Mouse (Mus musculus) megakaryocyte, embryonic 14.5 days (primary cell): ENCODE results near the gene Wrap73. TPM values are rescaled to one million over a fixed set of nuclear protein-coding genes. Genes with fewer than 3 reads are reported as not detected.
A peak's percentile ranks its signal among the peaks of the same experiment; 100 is the strongest.

Experiments used
- H3K27me3 ChIP-seq: replicated peaks from 2 replicates; pipeline ENCODE3; 2012; ENCODE audit warnings: inconsistent platforms
- H3K36me3 ChIP-seq: replicated peaks from 2 replicates; pipeline ENCODE3; 2012; ENCODE audit warnings: low read length, inconsistent platforms, mixed read lengths
- H3K4me1 ChIP-seq: 2 replicates; pipeline ENCODE4 v1.6.1; 2012; ENCODE audit warnings: inconsistent platforms
- H3K4me3 ChIP-seq: replicated peaks from 2 replicates; pipeline ENCODE3; 2012; ENCODE audit warnings: moderate library complexity, mild to moderate bottlenecking, inconsistent platforms
- H3K9me3 ChIP-seq: 2 replicates; pipeline ENCODE4 v1.6.1; 2012; ENCODE audit warnings: inconsistent platforms
- FLI1 ChIP-seq: IDR thresholded peaks from 2 replicates; pipeline ENCODE4 v1.6.1; 2012; ENCODE audit warnings: low read length, inconsistent platforms, mixed read lengths
- GATA1 ChIP-seq: IDR thresholded peaks from 3 replicates; pipeline ENCODE4 v1.6.1; 2012; ENCODE audit warnings: mixed read lengths, low read length, inconsistent platforms, borderline replicate concordance
- polyA plus RNA-seq: library from polyadenylated mRNA; stranded (reverse); fragments of >175 nt; gene quantifications from 2 replicates; pipeline ENCODE4 v1.2.3, GENCODE M21; 2012; ENCODE audit warnings: low replicate concordance; ENCODE audit not compliant: insufficient read depth

The Wrap73 gene
- polyA plus RNA-seq, 1 experiment, result 6.5 TPM

- Histone ChIP-seq H3K9me3 (no peaks in the 10 kb centered on the region), H3K36me3 (no peaks in the 10 kb centered on the region), H3K4me3 (no peak overlapping the region), H3K27me3 (peaks cover 54% of the 10 kb centered on the region), H3K4me1 (no peaks in the 10 kb centered on the region)
- TF ChIP-seq GATA1 (no peak), FLI1 (no peak)
These were observed 25.8 kb upstream of the Wrap73 start for GRCm38 (mm10) chr4:154116421-154116820.

DNA sequence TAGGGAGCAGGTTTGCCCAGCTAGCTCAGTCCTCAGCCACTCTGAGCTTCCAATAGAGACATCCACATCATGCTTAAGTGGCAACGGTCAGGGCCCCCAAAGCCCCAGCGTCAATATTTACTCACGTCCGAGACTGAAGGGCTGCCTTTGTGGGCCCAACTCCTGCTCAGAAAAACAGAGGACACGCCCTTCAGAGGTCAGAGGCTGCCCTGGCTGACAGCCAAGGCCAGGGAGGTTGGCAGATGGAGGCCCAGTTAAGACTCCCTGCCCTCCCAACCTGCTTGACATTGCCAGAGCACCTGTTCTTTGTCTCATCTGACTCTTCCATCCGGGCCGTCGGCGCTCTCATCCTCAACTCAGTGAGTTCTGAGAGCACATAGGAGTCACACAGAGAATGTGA lies 23.4 kb upstream of the Wrap73 start:
- Histone ChIP-seq H3K4me3 (no peak overlapping the region), H3K27me3 (peaks cover 60% of the 10 kb centered on the region), H3K36me3 (no peaks in the 10 kb centered on the region), H3K4me1 (no peaks in the 10 kb centered on the region), H3K9me3 (no peaks in the 10 kb centered on the region)
- no peak for TF ChIP-seq GATA1
- TF ChIP-seq FLI1, result no peak

DNA sequence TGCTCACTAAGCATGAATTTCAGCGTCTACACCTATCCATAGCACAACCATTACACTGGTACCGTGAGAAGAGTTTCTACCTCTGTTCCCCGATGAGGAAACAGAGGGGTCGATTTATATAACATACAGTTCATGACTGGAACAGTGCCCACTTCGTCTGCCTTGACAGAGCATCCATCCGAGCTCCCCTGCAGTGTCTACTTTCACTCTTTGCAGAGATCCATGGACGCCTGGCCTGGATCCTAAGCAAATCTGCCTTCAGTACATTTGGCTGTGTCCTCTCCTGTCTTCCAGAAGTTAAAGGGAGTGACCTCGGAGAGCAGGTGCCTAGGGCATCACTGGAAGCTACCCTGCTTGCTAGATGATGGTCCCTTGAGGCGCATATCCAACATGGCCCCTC lies 23.0 kb upstream of the Wrap73 start:
- TF ChIP-seq FLI1, result no peak
- no peak for TF ChIP-seq GATA1
- H3K4me1 ChIP-seq, result no peaks in the 10 kb centered on the region
- H3K9me3 ChIP-seq, result no peaks in the 10 kb centered on the region
- no peaks in the 10 kb centered on the region for H3K36me3 ChIP-seq
- H3K27me3 ChIP-seq, result peaks cover 60% of the 10 kb centered on the region
- H3K4me3 ChIP-seq, result no peak overlapping the region

GRCm38 (mm10) chr4:154121800-154122199 lies 20.4 kb upstream of the Wrap73 start:
- Histone ChIP-seq H3K9me3 (no peaks in the 10 kb centered on the region), H3K4me1 (no peaks in the 10 kb centered on the region; the same call in 1 of the 2 replicates)

DNA sequence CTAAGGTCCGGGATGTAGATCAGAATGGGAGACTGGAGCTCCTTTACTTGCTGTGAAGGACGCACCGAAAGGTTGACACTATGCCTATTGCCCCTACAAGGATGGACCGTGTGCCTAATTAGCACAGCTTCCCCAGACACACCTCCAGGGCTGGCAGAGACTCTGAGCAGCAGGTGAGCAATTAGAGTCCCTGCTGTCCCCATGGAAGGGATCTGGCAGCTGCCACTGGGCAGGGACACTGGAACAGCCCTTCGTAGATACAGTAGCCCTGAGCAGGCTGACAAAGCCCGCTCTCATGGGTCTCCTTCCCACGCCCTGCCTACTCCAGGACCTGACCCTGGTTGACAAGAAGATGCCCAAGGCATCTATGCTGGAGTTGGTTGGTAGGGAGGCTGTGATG lies 19.8 kb upstream of the Wrap73 start:
- no peaks in the 10 kb centered on the region for H3K9me3 ChIP-seq
- no peak overlapping the region for H3K4me3 ChIP-seq
- no peak for TF ChIP-seq FLI1
- TF ChIP-seq GATA1, result no peak
- no peaks in the 10 kb centered on the region; the same call in 1 of the 2 replicates for H3K4me1 ChIP-seq
- peaks cover 61% of the 10 kb centered on the region for H3K27me3 ChIP-seq
- no peaks in the 10 kb centered on the region for H3K36me3 ChIP-seq

More at GRCm38 (mm10) chr4:154121800-154122199, 20.4 kb upstream of the Wrap73 start:
- Histone ChIP-seq H3K27me3 (peaks cover 59% of the 10 kb centered on the region), H3K36me3 (no peaks in the 10 kb centered on the region), H3K4me3 (no peak overlapping the region)
- TF ChIP-seq FLI1, result no peak
- TF ChIP-seq GATA1, result no peak

- Histone ChIP-seq H3K4me3 (no peak overlapping the region), H3K27me3 (peaks cover 59% of the 10 kb centered on the region), H3K36me3 (no peaks in the 10 kb centered on the region), H3K4me1 (no peaks in the 10 kb centered on the region; the same call in 1 of the 2 replicates), H3K9me3 (no peaks in the 10 kb centered on the region)
- no peak for TF ChIP-seq GATA1
- TF ChIP-seq FLI1, result no peak
These were observed 18.6 kb upstream of the Wrap73 start for GRCm38 (mm10) chr4:154123553-154123952.

DNA sequence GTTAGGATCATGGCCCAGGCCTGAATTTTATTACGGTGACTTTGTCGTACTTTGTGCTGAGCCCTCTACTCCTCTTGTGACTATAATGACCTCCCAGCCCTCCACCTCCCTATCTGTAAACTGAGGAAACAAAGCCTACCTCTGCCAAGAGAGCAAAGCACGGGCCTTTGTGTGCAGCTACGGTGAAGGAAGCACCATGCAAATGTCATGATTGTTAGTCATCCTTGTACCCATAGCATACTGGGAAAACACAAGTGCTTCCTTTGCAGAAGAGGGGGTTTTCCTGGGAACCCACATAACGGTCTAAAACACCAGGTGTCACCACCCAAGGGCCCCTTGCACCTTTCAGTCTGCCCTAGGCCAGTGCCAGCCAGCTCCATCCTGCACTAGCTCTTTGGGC lies 17.0 kb upstream of the Wrap73 start:
- Histone ChIP-seq H3K4me1 (peaks cover 5% of the 10 kb centered on the region; the same call in 1 of the 2 replicates), H3K9me3 (no peaks in the 10 kb centered on the region), H3K27me3 (peaks cover 53% of the 10 kb centered on the region), H3K36me3 (no peaks in the 10 kb centered on the region), H3K4me3 (no peak overlapping the region)
- TF ChIP-seq GATA1 (no peak), FLI1 (no peak)

DNA sequence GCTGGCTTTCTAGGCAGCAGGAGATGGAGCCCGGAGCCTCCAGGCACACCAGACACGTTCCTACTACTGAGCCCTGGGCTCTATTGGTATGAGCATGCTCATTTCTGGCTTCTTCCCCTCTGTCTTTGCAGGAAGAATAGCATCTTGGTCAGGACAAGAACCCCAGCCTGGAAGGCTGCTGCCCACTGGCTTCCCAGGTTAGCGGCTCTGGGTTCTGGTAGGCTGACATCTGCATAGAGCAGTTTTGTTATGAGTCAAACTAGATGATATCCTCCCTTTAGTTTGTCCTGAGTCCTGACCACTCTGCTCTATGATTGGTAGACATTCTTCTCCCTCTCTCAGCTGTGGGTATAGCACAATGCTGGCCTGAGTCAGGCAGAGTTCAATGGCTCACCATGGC lies 14.9 kb upstream of the Wrap73 start:
- Histone ChIP-seq H3K4me1 (peaks cover 5% of the 10 kb centered on the region; the same call in 1 of the 2 replicates), H3K9me3 (no peaks in the 10 kb centered on the region), H3K27me3 (peaks cover 56% of the 10 kb centered on the region), H3K4me3 (no peak overlapping the region), H3K36me3 (no peaks in the 10 kb centered on the region)
- TF ChIP-seq GATA1 (no peak), FLI1 (no peak)

- H3K36me3 ChIP-seq, result no peaks in the 10 kb centered on the region
- H3K4me1 ChIP-seq, result peaks cover 5% of the 10 kb centered on the region; the same call in 1 of the 2 replicates
- TF ChIP-seq FLI1 (no peak), GATA1 (no peak)
- peaks cover 62% of the 10 kb centered on the region for H3K27me3 ChIP-seq
- no peak overlapping the region for H3K4me3 ChIP-seq
- no peaks in the 10 kb centered on the region for H3K9me3 ChIP-seq
These were observed 12.2 kb upstream of the Wrap73 start for GRCm38 (mm10) chr4:154129950-154130349.

GRCm38 (mm10) chr4:154131894-154132293 lies 10.3 kb upstream of the Wrap73 start:
- Histone ChIP-seq H3K4me1 (peaks cover 5% of the 10 kb centered on the region; the same call in 1 of the 2 replicates), H3K36me3 (no peaks in the 10 kb centered on the region), H3K27me3 (peaks cover 64% of the 10 kb centered on the region), H3K4me3 (no peak overlapping the region), H3K9me3 (no peaks in the 10 kb centered on the region)
- TF ChIP-seq GATA1 (no peak), FLI1 (no peak)

- H3K4me1 ChIP-seq, result peaks cover 8% of the 10 kb centered on the region
These were observed 7.4 kb upstream of the Wrap73 start for GRCm38 (mm10) chr4:154134803-154135202.

More at GRCm38 (mm10) chr4:154134803-154135202, 7.4 kb upstream of the Wrap73 start:
- H3K36me3 ChIP-seq, result no peaks in the 10 kb centered on the region
- peaks cover 77% of the 10 kb centered on the region for H3K27me3 ChIP-seq
- no peak for TF ChIP-seq GATA1
- TF ChIP-seq FLI1, result no peak
- no peaks in the 10 kb centered on the region for H3K9me3 ChIP-seq
- peak overlapping the region; percentile 59 for H3K4me3 ChIP-seq
